Mouse (Mus musculus): ENCODE data around the gene Pdlim3.

Pdlim3 gene

DNA sequence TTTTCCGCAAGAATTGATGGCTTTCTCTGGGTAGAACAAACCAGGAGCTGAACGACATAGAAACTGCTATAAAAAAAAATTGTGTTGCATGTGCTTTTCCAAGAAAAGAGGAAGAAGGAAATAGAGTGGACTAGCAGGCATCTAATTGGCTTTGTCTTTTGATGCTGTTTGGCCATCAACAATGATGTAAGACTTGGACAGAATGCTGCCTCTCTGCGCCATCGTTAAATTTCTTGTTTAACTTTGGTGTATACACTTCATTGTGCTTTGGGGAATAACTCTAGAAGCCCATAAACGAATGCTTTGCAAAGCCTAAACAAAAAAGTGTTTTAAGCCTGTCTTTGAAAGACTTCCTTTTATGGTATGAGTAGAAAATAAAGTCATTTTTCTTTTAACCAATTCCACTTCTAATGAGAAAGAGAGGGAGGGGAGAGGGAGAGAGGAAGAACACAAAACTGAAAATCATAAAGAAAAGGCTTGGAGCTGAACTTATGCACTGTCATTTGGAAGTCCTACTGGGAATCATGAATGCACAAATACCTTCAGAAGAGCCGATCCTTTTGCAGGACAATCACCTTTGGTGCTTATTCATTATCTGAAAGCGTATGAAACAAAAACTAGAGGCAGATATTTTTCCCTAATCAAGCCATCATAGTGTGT is 20.5 kb downstream of the Pdlim3 start:
- DNase-seq (ENCODE audit: low read depth, low spot score): no peak

DNA sequence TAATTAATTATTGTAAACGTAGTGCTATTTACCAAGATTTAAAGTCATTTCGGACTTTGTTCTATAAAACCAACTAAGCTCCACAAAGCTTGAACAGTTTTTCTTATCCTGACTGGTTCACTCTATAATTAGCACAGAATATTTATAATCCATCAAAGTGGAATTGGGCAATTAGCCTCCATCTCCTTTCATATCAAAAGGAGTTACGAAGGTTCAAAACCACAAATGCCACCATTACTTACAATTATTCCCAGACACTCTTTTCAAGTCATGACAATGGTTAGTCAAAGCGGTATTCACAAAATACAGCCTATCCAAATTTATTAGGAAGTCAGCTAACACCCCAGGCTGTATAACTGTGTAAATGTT is 21.0 kb downstream of the Pdlim3 start:
- no peak for DNase-seq (ENCODE audit: low read depth, low spot score)

GRCm38 (mm10) chr8:45913707-45914106 is 28.4 kb downstream of the Pdlim3 start:
- DNase-seq (ENCODE audit: low read depth, low spot score): no peak

DNA sequence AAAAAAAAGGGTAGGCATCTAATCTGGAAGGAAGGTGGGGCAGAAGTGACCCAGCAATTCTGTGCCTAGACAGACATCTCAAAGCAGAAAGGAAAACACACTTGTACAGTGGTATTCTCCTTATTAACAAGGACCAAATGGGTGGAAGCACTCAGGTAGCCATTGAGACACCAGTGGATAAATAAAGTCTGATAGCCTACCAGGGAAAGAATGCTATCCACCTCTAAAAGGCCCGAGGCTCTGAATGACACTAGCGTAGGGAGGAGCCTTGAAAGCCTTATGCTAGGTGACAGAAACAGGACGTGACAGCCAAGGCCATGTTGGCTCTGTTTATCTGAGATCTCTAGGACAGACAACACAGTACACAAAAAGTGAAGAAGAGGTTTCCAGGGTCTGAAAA is 31.2 kb downstream of the Pdlim3 start:
- DNase-seq (ENCODE audit: low read depth, low spot score): no peak

- no peak for DNase-seq (ENCODE audit: low read depth, low spot score)
These were observed 31.9 kb downstream of the Pdlim3 start for GRCm38 (mm10) chr8:45917040-45917679.

GRCm38 (mm10) chr8:45918891-45919290 is 33.6 kb downstream of the Pdlim3 start:
- no peak for DNase-seq (ENCODE audit: low read depth, low spot score)

DNA sequence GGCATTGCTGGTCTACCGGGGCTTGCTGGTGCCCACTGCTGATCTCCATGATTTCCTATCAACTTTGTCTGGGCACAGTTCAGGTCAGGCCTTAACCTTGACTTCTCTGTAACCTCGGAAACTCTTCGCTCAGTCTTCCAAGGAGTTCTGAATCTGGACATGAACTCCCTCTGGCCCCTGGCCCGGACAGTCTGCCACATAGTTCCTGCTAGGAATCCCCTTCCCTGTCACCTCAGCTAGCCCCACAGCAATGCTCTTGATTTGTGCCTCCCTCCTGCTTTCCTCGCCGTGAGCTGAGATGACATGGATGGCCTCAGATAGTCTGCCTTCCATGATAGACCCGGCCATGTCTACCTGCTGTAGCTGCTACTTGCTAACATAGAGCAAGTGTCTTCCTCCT is 35.1 kb downstream of the Pdlim3 start:
- no peak for DNase-seq (ENCODE audit: low read depth, low spot score)

DNA sequence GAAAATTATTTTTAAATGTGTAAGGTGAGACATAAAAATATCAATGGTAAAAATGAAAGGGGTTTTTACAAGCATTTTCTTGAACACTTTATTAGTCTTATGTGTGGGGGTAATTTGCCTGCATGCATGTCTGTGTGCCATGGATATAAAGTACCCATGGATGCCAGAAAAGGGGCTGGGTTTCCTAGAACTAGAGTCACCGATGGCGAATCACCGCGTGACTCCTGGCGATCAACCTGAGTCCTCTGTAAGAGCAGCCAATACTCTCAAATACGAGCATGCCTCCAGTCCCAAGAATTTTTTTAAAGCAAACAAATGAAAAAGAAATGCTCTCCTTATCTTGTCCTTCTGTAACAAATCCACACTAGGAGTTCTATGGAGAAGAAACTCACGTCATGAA is 36.9 kb downstream of the Pdlim3 start:
- no peak for DNase-seq (ENCODE audit: low read depth, low spot score)

- DNase-seq (ENCODE audit: low read depth, low spot score): peak; percentile 96
These were observed 49.3 kb downstream of the Pdlim3 start, which contains the start of gene Ccdc110 for GRCm38 (mm10) chr8:45934582-45935014. Ccdc110 (plus strand) TSS chr8:45934619.

- DNase-seq (ENCODE audit: low read depth, low spot score): no peak
These were observed 51.7 kb downstream of the Pdlim3 start for GRCm38 (mm10) chr8:45936986-45937385.

GRCm38 (mm10) chr8:45946283-45946682 is 61.0 kb downstream of the Pdlim3 start:
- DNase-seq (ENCODE audit: low read depth, low spot score): no peak

DNA sequence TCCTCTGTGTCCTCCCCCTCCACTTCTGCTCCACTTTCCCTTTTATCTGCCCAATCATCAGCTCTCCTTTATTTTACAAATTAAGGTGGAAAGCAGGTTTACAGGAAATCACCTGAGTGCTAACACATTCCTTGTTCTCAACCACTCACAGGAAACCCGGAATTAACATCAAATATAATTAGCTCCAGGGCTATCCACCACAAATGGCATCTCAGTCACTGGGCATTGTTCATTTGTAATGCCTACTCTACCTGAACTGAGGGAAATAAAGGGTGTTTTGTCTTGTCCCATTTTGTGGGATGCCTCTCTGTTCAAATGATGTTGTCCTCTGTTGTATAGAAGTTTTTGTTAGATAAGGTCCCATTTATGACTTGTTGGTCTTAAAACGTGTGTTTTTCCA is 65.4 kb downstream of the Pdlim3 start:
- DNase-seq (ENCODE audit: low read depth, low spot score): no peak
